Mouse (Mus musculus) cerebellum, adult 2 months (tissue): ENCODE data around the gene Tepp.

Experiments
- CTCF ChIP-seq: fragments of 200-500 bp; IDR thresholded peaks from 2 replicates; pipeline ENCODE4 v1.5.1; 2011; ENCODE audit warnings: low read depth, mild to moderate bottlenecking, control low read depth, low read length, moderate library complexity, borderline replicate concordance; ENCODE audit not compliant: insufficient read depth
- POLR2A ChIP-seq: fragments of 200-500 bp; IDR thresholded peaks from 2 replicates; pipeline ENCODE4 v1.6.1; 2011; ENCODE audit warnings: low read length, control low read depth, borderline replicate concordance; ENCODE audit not compliant: insufficient read depth

DNA sequence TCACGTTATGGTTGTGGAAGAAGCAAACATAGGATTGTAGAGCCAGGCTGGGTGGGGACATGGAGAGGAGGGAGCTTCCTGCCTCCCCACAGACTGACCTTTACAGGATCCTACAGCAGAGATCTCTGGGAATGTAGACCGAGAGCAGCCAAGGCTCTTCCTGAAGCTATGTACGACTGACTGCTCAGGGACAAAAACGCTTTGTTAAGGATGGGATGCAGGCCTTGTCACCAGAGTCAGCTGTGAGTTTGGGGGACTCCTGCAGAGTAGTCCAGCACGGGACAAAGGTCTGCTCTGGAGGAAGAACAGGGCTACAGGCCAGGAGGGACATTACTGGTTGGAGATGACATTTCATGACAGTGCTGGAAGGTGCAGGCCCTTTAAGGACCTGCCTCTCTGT lies 14.3 kb downstream of the Tepp start:
- TF ChIP-seq POLR2A (no peak), CTCF (no peak)
